Mouse (Mus musculus): Measurements from ENCODE around the gene Ccdc186. TPM values are rescaled to one million over a fixed set of nuclear protein-coding genes. Genes with fewer than 3 reads are reported as not detected.
"Not testable (repeated sequence)": the region's sequence is repeated elsewhere in the genome, so short reads cannot be mapped to it uniquely, and the experiment has no call there.

Gene Ccdc186
- total and polyA plus RNA-seq, 2 experiments from 2014 or later, result 15.1 to 18.4 TPM

DNA sequence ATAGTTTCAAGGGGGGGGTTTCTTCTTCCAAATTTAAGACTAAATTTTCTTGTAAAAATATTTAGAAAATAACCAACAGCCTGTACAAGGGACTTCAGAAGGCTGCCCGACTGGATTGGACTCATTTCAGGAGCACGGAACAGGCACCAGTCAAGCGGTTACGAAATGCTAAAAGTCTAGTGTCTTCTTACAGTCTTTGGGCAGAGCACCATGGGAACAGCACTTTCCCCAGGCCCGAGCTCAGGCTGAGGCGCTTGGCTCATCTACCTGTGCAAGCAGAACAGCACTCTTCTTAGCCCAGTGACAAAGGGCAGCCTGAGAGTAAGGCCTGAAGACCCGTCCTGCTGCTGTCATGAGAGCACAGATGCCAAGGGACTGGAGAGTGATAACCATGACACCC, 34.1 kb downstream of the Ccdc186 start:
- no peak for DNase-seq (ENCODE audit: low spot score)
- Histone ChIP-seq H3K36me3 (replicated peaks; ENCODE audit: control insufficient read depth, insufficient read depth, low read length) (peaks cover 64% of the 10 kb centered on the region), H3K4me1 (ENCODE audit: control insufficient read depth, insufficient read depth) (no peaks in the 10 kb centered on the region), H3K27me3 (ENCODE audit: control insufficient read depth, insufficient read depth, low read length) (no peaks in the 10 kb centered on the region), H3K27ac (ENCODE audit: low read depth) (no peak overlapping the region), H3K9me3 (replicated peaks; ENCODE audit: control insufficient read depth, low read length) (no peaks in the 10 kb centered on the region), H3K4me3 (ENCODE audit: low read depth, low read length) (no peak overlapping the region), H3K9ac (replicated peaks; ENCODE audit: low read depth, low read length) (no peak overlapping the region), H3K4me2 (ENCODE audit: low read depth, low read length) (no peak overlapping the region)
- no peak for ATAC-seq (ENCODE audit: insufficient read depth, low read depth)
- TF ChIP-seq CTCF (IDR thresholded peaks at IDR 0.05; ENCODE audit: low read depth) (no peak), EP300 (IDR thresholded peaks at IDR 0.05; ENCODE audit: low read depth) (no peak)
- 86% methylated on average over 7 of the region's 7 CpGs for WGBS

DNA sequence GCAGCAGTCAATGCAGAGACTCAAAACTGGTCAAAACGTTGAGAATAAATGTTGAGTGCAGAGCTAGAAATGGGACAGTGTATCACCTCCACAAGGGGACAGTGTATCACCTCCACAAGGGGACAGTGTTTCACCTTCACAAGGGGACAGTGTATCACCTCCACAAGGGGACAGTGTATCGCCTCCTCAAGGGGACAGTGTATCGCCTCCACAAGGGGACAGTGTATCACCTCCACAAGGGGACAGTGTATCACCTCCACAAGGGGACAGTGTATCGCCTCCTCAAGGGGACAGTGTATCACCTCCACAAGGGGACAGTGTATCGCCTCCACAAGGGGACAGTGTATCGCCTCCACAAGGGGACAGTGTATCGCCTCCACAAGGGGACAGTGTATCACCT, 43.5 kb downstream of the Ccdc186 start:
- not testable (repeated sequence) for H3K36me3 ChIP-seq (replicated peaks; ENCODE audit: control insufficient read depth, insufficient read depth, low read length); H3K9me3 ChIP-seq (replicated peaks; ENCODE audit: control insufficient read depth, low read length); H3K4me2 ChIP-seq (ENCODE audit: low read depth, low read length); H3K4me3 ChIP-seq (ENCODE audit: low read depth, low read length); H3K27me3 ChIP-seq (ENCODE audit: control insufficient read depth, insufficient read depth, low read length); DNase-seq (ENCODE audit: low spot score); ATAC-seq (ENCODE audit: insufficient read depth, low read depth); H3K9ac ChIP-seq (replicated peaks; ENCODE audit: low read depth, low read length); H3K27ac ChIP-seq (ENCODE audit: low read depth)
- 90% methylated on average over 7 of the region's 7 CpGs for WGBS
- peak; percentile 26 for TF ChIP-seq CTCF (IDR thresholded peaks at IDR 0.05; ENCODE audit: low read depth)
- peaks cover 30% of the 10 kb centered on the region for H3K4me1 ChIP-seq (ENCODE audit: control insufficient read depth, insufficient read depth)

DNA sequence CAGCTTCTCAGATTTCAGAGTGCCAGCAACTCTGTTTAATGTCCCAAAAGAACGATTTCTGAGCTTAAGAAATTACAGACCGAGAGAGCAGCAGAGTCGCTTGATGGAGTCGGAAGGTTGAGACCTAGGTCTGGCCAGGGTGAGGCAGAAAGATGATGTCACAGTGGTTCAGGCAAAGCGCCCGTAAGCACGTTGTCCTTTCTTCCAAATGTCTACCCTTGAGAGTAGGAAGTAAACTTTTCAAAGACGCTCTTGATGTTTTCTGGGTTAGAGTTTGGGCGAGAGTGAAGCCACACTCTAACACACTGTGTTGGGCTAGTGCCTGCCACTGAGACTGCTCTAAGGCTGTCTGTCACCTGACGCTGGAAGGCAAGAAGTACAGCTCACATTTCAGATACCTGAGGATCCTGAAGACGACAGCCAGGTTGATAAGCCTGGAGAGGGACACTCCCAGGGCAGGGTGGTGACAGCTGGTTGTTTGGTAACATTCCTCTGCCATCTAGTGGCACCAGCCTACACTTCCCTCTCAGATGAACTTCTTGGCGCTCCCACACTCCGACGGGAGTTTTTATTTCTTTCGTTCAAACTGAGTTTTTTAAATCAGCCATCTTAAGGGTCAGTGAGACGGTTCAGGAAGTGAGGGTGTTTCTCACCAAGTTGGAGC, 45.1 kb downstream of the Ccdc186 start:
- peak; percentile 79 for DNase-seq (ENCODE audit: low spot score)
- peak overlapping the region; percentile 49 for H3K4me2 ChIP-seq (ENCODE audit: low read depth, low read length)
- no peaks in the 10 kb centered on the region for H3K9me3 ChIP-seq (replicated peaks; ENCODE audit: control insufficient read depth, low read length)
- peak; percentile 19; the same call in 1 of the 2 replicates for ATAC-seq (ENCODE audit: insufficient read depth, low read depth)
- no peak overlapping the region for H3K4me3 ChIP-seq (ENCODE audit: low read depth, low read length)
- H3K9ac ChIP-seq (replicated peaks; ENCODE audit: low read depth, low read length), result no peak overlapping the region
- WGBS, result 23% methylated on average over 16 of the region's 16 CpGs
- H3K27ac ChIP-seq (ENCODE audit: low read depth), result peak overlapping the region; percentile 79; the same call in 1 of the 2 replicates
- no peaks in the 10 kb centered on the region for H3K36me3 ChIP-seq (replicated peaks; ENCODE audit: control insufficient read depth, insufficient read depth, low read length)
- peaks cover 33% of the 10 kb centered on the region for H3K4me1 ChIP-seq (ENCODE audit: control insufficient read depth, insufficient read depth)
- H3K27me3 ChIP-seq (ENCODE audit: control insufficient read depth, insufficient read depth, low read length), result no peaks in the 10 kb centered on the region
- no peak for TF ChIP-seq EP300 (IDR thresholded peaks at IDR 0.05; ENCODE audit: low read depth)
- TF ChIP-seq CTCF (IDR thresholded peaks at IDR 0.05; ENCODE audit: low read depth), result peak; percentile 73

DNA sequence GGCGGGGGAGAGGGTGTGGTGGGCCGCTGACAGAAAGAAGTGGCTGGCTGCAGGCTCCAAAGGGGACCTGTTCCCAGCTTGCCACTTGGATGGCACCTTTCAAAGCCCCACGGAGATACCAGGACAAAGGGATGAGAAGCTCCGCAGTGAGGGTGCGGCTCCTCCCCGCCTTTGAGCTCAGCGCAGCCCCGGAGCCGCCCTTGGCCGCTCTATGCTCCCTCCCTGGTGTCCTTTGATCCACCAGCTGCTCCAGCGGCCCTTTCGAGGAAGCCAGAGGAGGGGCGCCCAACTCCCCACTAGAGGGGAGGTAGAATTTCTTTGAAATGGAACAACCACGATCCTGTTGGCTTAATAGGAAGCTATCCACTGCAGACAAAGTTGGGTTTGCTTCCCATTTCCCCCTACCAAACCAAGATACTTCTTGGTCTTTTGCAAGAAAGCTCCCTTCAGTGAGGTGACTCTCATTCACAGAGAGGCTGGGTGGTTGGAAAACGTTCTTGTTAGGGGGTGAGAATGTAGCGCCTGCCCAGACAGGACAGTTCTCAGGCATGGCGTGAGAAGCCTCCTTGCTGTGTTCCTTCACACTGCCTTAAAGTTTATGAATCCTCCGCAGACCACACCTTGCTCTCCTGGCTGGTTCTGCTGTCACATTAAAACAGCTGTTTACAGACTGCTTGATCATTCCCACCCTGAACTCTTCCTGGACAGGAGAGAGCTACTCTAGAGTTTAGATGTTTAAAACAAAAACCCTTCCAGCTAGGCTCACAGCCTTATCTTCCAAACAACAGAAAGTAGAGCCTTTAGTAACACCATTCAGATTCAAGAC, 45.9 kb downstream of the Ccdc186 start:
- H3K27ac ChIP-seq (ENCODE audit: low read depth), result peak overlapping the region; percentile 79
- H3K4me3 ChIP-seq (ENCODE audit: low read depth, low read length), result peak overlapping the region; percentile 16
- H3K9ac ChIP-seq (replicated peaks; ENCODE audit: low read depth, low read length), result 0 out of 2 replicates have a peak overlapping the region, but pooled peaks have one; percentile 22
- H3K36me3 ChIP-seq (replicated peaks; ENCODE audit: control insufficient read depth, insufficient read depth, low read length), result no peaks in the 10 kb centered on the region
- peaks cover 33% of the 10 kb centered on the region for H3K4me1 ChIP-seq (ENCODE audit: control insufficient read depth, insufficient read depth)
- no peaks in the 10 kb centered on the region for H3K9me3 ChIP-seq (replicated peaks; ENCODE audit: control insufficient read depth, low read length)
- H3K4me2 ChIP-seq (ENCODE audit: low read depth, low read length), result peak overlapping the region; percentile 50
- H3K27me3 ChIP-seq (ENCODE audit: control insufficient read depth, insufficient read depth, low read length), result no peaks in the 10 kb centered on the region
- ATAC-seq (ENCODE audit: insufficient read depth, low read depth) (no peak; the same call in 1 of the 2 replicates), DNase-seq (ENCODE audit: low spot score) (peak; percentile 49)
- TF ChIP-seq CTCF (IDR thresholded peaks at IDR 0.05; ENCODE audit: low read depth) (no peak), EP300 (IDR thresholded peaks at IDR 0.05; ENCODE audit: low read depth) (no peak)
- WGBS, result 13% methylated on average over 17 of the region's 18 CpGs

DNA sequence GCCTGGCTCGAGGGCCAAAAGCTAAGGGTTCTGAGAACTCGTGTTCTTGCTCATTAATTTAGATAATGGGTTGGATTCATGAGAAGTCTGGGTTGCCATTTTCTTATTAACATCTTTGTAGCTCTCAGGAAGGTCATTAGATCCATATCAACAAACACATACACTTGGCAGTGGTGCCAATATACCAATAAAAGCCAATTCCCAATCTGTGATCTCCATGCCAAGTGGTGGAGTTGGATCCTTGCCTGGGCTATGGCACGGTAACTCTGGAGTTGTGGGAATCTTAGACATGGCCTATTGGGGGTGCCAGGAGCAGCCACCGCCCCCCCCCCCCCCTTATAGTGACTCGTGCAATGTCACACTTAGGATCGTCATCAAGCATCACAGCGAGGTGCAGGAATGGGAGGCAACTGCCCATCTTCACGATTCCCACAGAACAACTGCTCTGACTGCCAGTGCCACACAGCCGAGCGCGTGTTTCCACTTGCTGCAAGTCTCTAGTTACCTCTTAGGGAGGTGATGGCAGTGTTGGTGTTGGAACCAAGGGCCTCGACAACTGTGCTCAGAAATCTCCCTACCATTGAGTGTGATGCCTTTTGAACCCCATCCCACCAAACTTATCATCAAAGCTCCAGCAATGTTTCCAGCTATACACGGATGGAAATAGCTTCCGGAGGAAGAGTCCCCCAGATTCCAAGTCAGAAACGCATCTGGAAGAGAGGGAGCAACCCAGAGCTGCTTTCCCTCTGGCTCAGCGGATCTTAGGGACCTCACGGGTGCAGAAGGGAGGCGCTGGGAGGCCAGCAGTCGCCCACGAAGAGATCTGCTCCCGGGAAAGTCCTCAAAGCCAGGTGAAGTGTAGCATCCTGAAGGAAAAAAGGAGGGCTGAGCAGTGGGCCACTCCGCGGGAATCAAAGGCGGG, 46.8 kb downstream of the Ccdc186 start:
- peak overlapping the region; percentile 79 for H3K27ac ChIP-seq (ENCODE audit: low read depth)
- peak overlapping the region; percentile 16 for H3K4me3 ChIP-seq (ENCODE audit: low read depth, low read length)
- peak overlapping the region; percentile 50 for H3K4me2 ChIP-seq (ENCODE audit: low read depth, low read length)
- WGBS, result 16% methylated on average over 22 of the region's 24 CpGs
- H3K4me1 ChIP-seq (ENCODE audit: control insufficient read depth, insufficient read depth), result peaks cover 33% of the 10 kb centered on the region
- DNase-seq (ENCODE audit: low spot score) (no peak), ATAC-seq (ENCODE audit: insufficient read depth, low read depth) (peak; percentile 5; the same call in 1 of the 2 replicates)
- no peaks in the 10 kb centered on the region for H3K36me3 ChIP-seq (replicated peaks; ENCODE audit: control insufficient read depth, insufficient read depth, low read length)
- TF ChIP-seq EP300 (IDR thresholded peaks at IDR 0.05; ENCODE audit: low read depth) (0 out of 2 replicates have a peak, but pooled peaks have one; percentile 8), CTCF (IDR thresholded peaks at IDR 0.05; ENCODE audit: low read depth) (no peak)
- no peak overlapping the region for H3K9ac ChIP-seq (replicated peaks; ENCODE audit: low read depth, low read length)
- H3K27me3 ChIP-seq (ENCODE audit: control insufficient read depth, insufficient read depth, low read length), result no peaks in the 10 kb centered on the region
- no peaks in the 10 kb centered on the region for H3K9me3 ChIP-seq (replicated peaks; ENCODE audit: control insufficient read depth, low read length)

Data from heart, postnatal 0 days (tissue).